Mouse (Mus musculus): ENCODE measurements around the gene Ebf4.

Ebf4 gene

DNA sequence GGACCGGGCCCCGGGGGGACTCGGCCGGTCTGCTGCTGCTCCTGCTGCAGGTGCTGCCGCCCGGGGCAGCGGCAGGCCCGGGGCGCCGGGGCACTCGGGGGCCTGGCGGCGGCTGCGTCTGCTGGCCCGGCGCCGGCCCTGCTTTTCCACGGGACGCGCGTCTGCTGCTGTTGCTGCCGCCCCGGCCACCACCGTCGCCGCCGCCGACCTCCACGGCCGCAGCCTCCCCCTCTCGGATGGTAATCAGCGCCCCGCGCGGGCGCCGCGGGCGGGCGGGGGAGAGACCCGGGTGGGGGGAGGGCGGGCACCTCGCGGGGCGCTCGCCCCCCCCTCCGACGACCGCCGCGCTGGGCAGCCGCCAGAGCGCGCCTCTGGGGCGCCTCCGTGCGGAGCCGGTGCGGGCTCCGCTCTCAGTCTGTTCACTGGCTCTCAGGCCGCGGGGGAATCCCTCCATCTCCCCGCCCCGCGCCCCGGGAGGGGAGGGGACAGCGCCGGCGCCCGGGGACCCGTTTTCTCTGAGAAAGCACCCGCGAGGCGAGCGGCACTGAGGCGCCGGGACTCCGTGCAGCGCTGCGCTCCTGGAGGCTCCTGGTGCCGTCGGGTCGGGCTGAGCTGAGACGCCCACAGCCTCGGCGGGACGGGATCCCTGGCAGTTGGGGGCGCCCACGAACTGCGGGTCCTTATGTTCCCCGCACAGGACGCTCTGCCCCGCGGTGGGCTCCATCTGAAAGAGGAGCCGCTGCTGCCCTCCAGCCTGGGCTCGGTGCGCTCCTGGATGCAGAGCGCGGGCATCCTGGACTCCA is 563 bp downstream of the Ebf4 start:
- no peak for DNase-seq

DNA sequence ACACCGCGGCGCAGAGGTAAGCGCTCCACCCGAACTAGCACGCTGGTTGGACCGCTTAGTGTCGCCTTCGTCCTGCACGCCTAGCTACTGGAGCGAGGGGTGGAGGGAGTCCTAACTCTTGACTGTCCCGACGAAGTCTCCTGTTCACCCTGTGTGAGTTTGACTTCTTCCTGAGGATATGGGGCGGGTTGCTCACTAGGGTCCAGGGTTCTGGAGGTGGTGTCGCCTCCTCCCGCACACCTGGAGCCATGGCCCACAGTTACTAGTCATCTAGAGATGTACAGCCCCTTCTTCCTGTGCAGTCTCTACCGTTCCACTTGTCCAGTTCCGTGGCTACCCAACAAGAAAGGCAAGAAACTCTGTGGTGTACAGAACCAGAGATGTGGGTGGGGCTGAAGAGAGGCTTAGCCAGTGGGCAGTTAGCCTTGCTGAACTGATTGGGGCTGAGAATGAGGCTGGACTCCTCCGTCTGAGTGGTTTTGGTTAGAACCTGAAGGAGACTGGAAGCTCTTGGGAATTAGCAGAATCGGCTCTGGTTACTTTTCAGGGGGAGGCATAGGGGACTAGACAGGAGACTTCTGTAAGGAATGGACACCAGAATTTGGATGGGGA is 1.3 kb downstream of the Ebf4 start:
- DNase-seq: no peak

GRCm38 (mm10) chr2:130297580-130297979 is 2.6 kb downstream of the Ebf4 start:
- DNase-seq: no peak

GRCm38 (mm10) chr2:130303014-130303413 is 8.0 kb downstream of the Ebf4 start:
- no peak for DNase-seq

- no peak for DNase-seq
Measured at GRCm38 (mm10) chr2:130327057-130327456, 32.1 kb downstream of the Ebf4 start.

GRCm38 (mm10) chr2:130329502-130329901 is 34.5 kb downstream of the Ebf4 start:
- no peak for DNase-seq

DNA sequence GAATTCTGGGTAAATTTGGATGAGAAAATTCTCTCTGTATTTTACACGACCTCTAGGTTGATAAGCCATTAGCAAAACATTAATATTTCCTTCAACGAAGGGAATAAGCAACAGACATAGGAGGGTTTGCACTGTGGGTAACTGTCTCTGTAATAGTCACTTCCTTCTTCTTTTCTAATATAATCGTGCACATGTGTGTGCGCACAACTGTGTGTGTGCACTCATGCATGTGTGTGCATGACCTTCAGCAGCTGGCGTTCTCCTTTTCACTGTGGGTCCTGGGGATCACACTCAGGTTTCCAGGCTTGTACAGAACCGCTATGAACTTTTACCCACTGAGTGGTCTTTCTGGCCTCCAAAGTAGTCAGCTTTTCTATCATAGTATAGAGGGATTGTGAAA is 40.1 kb downstream of the Ebf4 start:
- DNase-seq: no peak

- DNase-seq: no peak
Measured at GRCm38 (mm10) chr2:130340464-130341219, 45.7 kb downstream of the Ebf4 start.

- DNase-seq: no peak
Measured at GRCm38 (mm10) chr2:130341220-130341580, 46.2 kb downstream of the Ebf4 start.

- no peak for DNase-seq
Measured at GRCm38 (mm10) chr2:130350376-130350775, 55.4 kb downstream of the Ebf4 start.

GRCm38 (mm10) chr2:130351758-130352339 is 56.9 kb downstream of the Ebf4 start:
- DNase-seq: no peak

- DNase-seq: no peak
Measured at GRCm38 (mm10) chr2:130353411-130353810, 58.4 kb downstream of the Ebf4 start.

- DNase-seq: no peak
Measured at GRCm38 (mm10) chr2:130353889-130354288, 58.9 kb downstream of the Ebf4 start.

DNA sequence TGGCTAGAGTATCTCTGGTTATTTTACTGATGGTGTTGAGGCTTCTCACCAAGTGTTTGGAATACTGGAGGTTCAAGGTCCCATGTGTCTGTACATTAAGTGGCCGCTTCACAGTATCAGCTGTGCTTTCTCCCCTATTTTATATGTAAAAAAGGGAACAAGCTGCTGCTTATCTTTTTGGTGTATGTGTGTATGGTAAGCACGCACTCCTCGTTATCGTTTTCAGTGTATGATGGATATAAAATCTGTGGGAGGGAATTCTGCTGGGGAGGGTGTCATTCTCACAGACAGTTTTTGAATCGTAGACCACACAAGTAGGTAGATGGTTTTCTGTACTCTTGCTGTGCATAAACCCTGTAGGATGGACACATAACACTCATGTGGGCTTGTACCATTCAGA is 62.6 kb downstream of the Ebf4 start:
- DNase-seq: no peak

DNA sequence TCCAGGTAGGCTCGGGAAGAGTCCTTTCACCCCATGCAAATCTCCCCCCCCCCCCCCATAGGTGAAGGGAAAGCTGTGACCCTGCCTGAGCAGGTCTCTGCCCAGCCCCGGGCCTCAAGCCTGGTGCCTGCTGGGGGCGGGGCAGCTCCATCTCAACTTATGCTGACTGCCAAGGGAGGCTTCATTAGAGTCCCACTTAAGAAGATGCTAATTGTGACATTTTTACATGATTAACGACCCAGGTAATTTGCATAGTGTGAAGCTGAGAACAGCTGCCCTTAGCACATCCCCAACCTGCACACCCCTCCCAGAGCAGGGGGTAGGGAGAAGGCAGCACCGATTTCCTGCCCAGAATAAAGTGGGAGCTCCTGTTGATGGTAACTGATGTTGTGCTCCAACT is 63.9 kb downstream of the Ebf4 start:
- DNase-seq: no peak

- peak; percentile 58 for DNase-seq
Measured at GRCm38 (mm10) chr2:130362511-130363026, 67.6 kb downstream of the Ebf4 start.

- peak; percentile 8 for DNase-seq
Measured at GRCm38 (mm10) chr2:130365211-130366094, 70.5 kb downstream of the Ebf4 start.

DNA sequence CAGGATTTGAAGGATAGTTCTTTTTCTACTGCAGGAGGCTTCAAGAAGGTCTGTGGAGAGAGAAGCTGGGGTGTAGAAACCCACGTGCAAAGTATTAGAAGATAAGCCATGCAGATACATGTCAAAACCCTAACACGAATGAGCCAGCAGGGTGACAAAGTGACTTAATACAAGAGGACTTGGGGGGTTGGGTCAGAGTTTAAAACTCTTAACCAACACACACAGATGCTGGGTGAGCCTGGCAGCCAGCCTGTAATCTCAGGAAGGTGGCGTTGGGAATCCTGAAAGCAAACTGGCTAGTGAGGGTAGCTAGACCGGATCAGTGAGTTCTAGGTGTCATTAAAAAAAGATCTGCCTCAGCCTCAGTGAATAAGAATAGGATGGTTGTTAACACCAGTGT is 72.4 kb downstream of the Ebf4 start:
- no peak for DNase-seq

DNA sequence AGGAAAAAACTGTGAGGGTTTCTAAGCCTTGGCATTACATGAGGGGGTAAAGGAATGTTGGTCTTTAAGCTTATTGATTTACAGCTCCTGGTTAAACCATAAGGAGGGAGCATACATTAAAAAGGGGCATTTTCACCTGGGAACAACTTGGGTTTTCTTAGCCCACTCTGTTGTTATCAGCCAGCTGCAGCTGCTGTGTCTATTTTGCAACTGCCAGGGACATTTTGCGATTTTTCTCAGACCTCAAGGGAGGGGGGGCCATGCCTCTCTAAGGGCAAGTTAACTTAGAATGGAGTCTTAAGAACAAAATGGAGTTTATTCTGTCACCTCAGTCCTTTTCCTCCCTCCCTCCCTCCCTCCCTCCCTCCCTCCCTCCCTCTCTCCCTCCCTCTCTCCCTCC is 78.1 kb downstream of the Ebf4 start:
- peak; percentile 19 for DNase-seq

DNA sequence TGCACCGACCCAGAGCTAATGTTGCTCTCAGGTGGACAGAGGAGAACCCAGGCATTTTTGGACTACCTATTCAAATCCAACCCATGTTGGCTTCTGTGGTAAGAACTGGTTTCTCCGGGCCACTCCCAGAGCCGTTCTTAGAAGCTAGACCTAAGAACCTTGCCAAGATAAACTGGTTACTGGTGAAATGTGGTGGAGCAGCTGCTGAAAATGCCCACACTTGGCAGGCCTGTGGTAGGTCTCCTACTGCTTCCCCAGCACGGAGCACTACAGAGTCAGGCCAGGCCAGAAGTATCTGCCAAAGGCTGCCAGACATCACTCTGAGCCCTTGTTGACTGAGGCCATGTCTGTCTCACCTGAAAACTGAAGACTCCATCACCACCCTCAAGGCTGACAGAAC is 80.0 kb downstream of the Ebf4 start:
- no peak for DNase-seq

DNA sequence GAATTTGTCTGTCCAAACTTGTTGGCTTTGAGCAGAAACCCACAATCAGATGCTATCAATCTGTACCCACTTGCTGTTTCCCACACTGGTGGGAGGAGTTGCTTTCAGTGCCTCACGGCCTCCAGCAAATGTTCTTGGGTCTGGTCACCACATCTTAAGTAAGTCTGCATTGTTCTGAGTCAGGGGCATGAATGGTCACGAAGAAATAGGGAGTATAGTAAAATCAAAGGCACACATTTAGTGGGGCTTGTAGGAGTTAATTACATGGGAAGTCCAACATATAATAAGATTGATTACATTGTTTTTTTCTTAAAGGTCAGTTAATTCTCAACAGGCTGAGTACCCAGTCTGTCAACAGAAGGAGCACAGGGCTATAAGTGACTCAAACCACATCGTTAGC is 88.2 kb downstream of the Ebf4 start:
- DNase-seq: no peak

- DNase-seq: no peak
Measured at GRCm38 (mm10) chr2:130383895-130384294, 88.9 kb downstream of the Ebf4 start.
